Mouse (Mus musculus): ENCODE results near the gene Wdr24.

The Wdr24 gene

DNA sequence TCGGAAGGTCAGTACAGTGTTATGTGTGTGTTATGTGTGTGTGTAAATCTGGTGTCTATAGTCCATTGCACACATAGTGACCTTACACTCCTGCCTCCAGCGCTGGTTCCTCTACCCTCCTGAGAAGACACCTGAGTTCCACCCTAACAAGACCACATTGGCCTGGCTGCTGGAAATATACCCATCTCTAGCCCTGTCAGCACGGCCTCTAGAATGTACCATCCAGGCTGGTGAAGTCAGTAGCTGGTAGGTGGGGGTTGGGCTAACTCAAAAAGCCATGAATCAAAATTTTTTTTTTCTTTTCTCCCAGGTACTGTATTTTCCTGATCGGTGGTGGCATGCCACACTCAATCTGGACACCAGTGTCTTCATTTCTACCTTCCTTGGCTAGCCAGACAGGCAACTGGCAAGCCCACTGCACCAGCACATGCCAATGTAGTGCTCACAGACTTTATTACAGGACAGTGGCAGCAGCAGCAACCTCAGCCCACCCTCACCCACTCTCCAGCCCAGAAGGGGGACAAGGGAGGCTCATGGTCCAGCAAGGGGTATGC lies 6.8 kb downstream of the Wdr24 start:
- intact Hi-C loops (cut with DNase I) = no loop called here

DNA sequence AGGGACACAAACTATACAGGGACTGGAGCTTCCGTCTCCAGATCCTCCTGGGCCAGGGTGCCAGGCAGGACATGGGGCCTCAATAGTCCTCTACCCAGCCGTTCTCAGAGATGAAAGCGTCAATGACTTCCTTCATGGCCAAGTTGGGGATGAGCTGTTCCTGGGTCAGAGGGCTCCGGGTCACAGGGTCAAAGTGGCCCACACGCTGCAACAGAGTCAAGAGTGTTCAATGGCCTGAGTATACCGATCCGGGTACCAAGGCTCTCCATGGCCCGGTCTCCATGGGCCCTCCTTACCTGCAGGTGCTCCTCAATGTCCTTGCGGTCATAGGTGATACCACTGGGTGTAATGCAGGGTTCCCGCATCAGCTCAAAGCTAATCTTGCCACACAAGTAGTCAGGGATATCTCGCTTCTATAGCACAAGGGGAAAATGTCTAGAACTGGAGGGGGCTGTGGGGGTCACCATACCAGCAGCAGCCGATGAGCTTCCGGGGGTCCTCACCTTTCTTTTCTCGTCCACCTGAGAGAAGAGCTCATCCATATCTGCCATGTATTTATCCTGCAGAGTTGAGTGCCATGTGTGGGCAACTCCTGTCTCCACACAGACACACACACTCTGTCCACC lies 7.5 kb downstream of the Wdr24 start:
- intact Hi-C loops (cut with DNase I) = no loop called here

DNA sequence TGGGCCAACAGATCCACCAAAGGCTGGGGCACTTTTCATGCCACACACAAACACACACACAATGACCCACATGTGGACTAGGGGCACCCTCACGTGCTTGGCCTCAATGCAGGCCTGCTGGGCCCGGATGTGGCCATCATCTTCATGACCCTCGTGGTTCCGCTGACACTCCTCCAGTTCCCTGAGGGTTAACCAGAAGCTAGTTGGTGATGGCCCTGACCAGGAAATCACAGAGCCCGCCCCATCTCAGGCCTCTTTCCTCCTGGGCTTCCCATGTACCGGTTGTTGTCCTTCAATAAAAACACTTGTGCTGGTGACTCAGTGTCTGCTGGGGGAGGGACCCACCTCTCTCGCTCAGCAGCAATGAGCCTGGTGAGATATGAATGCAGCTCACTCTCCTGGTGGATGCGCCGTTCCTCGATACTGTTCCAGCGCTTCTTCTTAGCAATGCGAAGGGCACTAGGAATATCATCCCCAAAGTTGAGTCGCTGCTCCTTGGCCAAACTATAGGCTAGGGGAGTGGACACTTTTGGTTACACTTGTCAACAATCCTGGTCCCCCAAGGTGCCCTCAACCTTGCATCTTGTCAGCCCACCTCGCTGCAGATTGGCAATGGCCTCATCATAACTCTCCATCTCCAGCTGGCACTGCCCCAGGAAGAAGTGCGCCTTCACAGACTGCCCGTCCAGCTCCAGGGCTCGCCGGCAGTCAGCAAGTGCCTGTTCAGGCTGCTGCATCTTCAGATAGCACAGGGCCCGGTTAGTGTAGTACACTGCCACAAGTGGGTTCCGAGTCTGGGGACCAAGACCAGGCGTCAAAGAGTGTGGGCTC lies 8.2 kb downstream of the Wdr24 start:
- intact Hi-C loops (cut with DNase I) = no loop called here

DNA sequence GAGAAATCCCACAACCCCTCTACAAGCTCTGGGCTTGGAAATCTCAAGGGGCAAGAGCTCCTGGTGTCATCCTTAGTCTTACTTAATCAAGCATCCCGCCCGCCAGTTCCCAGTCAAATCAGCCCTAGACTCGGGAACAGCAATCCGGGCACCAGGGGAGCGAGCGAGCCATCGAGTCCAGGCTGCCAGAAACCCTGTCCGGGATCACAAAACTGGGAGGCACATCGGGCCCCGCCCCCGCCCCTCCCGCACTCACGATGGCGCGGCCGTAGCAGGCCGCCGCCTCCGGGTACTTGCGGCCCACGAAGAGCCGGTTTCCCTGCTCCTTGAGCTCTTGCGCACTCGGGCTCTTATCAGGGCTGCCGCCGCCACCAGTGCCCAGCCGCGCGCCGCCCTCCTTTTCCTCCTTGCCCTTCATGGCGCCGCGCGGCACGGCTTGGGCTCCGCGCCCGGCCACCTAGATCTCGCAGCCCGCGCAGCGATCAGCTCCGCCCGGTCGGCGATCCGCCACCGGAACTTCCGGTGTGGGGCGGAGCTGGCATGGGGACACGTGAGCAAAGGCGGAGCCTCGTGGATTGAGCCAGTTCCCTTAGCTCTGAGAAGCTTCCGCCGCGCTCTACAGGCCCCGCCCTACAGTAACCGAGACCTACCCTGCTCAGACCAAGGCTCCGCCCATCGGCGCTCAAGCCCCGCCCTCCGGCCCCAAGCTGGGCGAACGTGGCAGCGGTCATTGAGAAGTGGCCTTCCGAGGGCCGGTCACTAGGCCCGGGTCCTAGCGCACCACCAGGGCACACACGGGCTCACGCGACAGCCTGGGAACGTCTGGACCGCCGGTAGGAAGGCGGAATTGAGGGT lies 9.2 kb downstream of the Wdr24 start:
- intact Hi-C loops (cut with DNase I) = no loop called here

DNA sequence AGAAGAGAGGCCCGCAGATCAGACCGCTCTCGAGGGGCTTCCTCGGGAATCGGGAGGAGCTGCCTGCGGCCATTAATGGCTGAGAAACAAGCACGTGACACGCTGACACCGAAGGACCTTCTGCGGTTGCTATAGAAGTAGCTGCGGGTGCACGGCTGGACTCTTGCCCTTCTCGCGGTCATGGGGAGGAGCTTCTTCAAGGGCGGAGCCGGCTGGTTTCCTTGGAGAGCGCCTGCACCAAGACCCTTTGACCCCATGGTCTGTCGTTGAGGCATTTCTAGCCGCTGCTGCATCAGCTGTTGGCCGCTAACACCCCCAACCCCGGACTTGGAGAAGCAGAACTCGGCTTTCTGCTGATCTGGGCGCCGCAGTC lies 9.8 kb downstream of the Wdr24 start, which contains the start of gene Stub1:
TSS of gene Stub1 (minus strand) at position 114 of the 373 bp plus-strand sequence.
- intact Hi-C loops (cut with DNase I) = no loop called here

DNA sequence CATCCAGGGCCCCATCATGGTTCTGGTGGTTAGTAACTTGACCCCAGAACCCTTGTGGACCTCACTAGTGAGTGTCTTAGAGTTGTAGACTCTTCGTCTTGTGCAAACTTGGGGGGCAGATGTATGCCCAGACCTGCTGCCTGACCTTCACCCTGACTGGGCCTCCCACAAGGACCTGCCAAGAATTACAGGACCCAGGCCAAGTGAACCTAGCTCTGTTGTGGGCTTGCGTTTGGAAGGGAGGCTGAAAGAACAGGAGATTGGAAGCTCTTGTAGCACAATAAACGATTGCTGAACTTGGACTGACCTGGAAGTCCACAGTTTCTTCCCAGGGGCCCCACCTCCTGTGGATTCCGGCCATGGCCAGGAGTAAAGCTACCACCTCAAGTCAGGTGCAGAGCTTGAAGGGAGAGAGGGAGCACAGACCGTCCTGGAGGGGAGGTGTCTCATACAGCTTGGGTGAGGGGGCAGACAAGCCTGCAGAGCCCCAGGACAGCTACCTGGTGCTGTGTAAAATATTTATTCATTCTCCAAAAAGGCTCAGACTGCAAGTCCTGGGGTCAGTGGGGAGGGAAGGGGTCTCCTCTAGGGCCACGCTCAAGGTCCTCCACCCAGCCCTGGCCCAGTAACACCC lies 10.7 kb downstream of the Wdr24 start:
- intact Hi-C loops (cut with DNase I) = no loop called here

DNA sequence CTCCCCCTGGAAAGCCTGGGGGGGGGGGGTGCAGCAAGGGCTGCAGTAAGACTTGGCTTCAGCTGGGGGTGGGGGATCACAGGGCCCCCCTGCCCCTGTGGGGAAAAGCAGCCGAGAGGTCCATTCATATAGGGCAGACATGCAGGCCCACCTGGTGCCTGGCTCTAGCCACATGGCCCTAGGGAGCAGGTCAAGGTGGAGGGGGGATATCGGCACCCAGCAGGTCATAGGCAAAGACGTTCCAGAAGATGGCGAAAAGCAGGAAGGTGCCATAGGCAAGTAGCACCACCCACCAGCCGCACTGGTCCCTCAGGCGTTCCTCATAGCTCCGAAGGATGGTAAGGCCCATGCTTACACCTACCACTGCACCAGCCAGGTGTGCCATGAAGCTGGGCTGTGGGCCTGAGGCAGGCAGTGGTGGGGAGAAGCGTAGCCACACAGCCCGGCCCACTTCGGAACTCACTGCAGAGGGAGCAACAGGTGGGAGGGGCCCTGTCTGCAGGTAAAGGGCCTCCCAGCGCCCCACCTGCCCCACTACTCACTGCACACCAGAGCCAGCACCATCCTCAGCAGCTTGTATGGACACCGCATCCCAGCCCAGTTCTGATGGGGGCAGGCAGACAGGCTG lies 11.3 kb downstream of the Wdr24 start:
- intact Hi-C loops (cut with DNase I) = no loop called here

DNA sequence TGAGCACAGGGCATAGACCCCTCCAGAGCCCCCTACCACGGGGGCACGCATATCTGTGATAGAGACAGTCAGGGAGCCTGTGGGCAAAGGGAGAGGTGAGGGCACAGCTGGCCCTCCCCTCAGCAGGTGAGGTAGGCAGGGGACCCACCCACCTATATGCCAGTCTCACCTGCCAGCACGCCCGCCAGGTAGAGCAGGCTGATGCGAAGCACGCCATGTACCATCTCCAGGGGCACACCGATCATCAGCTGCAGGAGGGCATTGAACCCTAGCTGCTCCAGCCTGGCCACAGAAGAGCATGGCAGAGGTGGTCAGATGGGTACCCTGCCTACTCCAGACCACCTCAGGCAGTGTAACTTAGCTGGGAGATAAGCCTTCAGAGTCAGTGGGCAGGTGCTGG lies 11.9 kb downstream of the Wdr24 start:
- intact Hi-C loops (cut with DNase I) = no loop called here

DNA sequence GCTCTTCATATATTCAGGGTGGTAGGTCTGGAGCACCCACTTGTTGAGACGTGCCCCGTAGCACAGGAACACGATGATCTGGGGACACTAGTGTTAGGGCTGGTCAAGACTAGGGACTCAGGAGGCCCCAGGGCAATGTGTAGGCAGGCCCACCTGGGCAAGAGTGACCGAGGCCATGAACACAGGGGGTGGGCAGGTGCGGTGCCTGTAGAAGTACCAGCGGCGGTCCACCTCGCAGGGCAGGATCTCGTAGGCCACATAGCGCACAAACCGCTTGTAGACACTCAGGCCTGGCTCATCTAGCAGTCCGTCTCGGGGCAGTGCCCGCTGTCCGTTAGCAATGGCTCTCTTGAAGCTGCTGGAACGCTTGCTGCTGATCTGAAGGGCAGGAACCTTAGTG lies 12.4 kb downstream of the Wdr24 start:
- intact Hi-C loops (cut with DNase I) = loop anchor here (2.0 kb wide), 1 partner anchor 31 kb away; no protein-coding TSS in a partner anchor

DNA sequence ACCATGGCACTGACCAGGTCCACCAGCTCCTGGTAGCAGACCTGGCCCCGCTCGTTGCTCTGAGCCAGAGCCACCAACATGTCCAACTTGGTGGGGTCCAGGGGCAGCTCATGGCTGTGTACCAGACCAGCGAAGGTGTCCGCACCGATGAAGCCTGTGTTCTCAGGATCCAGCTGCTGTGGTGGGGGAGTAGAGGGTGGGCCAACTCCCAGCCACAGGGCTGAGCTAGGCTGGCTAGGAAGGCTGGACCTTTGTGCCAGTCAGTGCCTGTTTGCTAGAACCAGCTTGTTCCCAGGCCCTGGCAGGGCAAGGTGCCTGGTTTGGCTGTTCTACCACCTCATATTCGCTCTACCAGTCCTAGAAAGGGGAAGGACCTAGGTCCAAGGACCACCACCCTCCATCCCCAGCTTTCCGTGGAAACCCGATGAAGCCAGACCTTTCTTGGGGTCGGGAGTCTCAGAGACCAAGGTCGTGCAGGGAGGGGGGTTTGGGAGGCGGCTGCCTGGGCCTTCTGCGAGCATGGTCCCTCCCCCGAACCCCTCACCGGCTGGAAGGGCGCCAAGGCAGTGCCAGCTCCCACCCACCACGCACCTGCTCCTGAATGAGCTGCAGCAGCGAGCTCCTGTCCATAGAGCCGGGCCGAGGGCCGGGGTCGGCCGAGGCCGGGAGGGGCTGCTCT lies 13.1 kb downstream of the Wdr24 start:
- intact Hi-C loops (cut with DNase I) = loop anchor here (2.0 kb wide), 1 partner anchor 30 kb away; no protein-coding TSS in a partner anchor

DNA sequence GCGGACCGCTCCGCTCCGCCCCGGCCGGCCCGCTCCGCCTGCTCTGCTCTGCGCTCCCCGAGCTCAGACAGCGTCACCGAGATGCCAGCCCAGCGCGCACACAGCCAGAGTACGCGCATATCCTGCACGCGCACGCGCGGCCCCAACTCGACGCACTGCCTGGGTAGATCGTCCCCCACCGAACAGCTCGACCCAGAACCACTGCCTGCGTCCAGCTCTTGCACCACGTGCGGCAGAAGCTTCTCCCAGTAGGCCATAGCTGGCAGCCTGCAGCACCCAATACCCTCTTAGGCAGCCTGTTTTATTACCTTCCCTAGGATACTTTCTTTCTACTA lies 13.6 kb downstream of the Wdr24 start, which contains the start of gene Rhbdl1:
TSS of gene Rhbdl1 (minus strand) at position 220 of the 335 bp plus-strand sequence.
- intact Hi-C loops (cut with DNase I) = loop anchor here (2.0 kb wide), 1 partner anchor 30 kb away; no protein-coding TSS in a partner anchor

DNA sequence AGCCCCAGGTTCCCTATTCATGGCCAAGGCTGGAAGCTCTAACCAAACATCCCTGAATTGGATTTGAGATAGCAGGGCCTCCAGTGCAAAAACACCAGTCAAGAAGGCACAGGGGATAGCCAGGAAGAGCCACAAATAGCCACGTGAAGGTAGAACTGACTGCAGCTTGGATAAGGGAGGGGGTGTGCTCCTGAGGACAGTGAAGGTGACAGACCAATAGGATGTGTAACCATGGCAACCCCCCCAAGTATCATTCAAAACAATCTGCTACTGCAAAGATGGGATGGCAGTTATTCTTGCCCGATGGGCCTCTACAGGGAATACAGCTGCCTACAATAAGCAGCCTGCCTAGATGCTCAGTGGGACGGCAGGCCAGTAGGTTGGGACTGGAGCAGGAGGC lies 14.1 kb downstream of the Wdr24 start:
- intact Hi-C loops (cut with DNase I) = loop anchor here (2.0 kb wide), 1 partner anchor 29 kb away; no protein-coding TSS in a partner anchor

DNA sequence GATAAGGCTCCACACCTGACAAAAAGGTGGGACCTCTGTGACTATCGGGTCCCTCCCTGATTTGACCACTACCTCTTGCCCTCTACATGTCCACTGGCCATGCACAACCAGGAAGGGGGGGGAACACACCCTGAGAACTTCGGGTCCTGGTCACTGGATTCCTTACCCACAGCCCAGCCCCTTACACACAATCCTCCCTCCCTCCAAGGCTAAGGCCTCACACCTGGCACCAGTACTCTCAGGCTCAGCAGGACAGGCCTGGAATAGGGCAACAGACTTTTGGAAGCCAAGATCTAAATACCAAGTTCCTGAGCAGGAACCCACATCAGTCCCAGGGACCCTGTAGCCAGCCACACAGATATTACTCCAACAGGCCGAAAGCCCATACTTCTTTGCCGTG lies 15.5 kb downstream of the Wdr24 start:
- intact Hi-C loops (cut with DNase I) = no loop called here

DNA sequence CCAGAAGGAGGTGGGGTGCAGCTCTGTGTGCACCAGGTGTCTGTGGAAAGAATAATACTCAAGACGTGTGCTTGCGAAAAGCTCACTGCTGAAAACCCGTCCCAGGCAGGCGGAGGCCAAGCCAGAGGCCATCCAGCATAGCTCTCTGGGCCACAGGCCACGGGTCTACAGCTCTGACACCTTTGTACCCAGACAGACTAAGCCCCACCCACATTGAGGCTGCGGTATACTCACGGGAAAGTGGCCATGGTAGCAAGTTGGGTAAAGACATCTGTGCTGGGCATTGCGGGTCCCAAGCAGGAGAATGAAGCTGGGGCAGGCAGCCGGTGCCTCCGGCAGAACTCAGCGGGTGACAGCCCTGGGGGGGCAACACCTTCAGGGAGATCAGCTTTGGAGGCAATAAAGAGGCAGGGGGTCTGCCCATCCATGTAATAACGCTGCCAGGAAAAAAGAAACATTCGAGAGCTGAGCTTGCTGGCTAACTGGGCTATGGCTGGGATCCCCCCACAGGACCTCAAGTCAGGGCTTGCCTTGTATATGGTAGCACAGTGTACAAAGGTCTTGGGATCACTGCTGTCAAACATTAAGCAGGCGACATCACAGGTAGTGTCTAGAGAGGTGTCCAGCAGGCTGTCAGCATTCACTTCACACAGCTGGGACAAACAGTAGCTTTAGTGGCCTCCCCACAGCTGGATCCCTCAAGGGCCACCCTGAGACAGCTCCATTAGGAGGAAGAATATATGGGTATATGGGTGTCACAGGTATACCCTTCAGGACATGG lies 16.2 kb downstream of the Wdr24 start:
- intact Hi-C loops (cut with DNase I) = no loop called here

DNA sequence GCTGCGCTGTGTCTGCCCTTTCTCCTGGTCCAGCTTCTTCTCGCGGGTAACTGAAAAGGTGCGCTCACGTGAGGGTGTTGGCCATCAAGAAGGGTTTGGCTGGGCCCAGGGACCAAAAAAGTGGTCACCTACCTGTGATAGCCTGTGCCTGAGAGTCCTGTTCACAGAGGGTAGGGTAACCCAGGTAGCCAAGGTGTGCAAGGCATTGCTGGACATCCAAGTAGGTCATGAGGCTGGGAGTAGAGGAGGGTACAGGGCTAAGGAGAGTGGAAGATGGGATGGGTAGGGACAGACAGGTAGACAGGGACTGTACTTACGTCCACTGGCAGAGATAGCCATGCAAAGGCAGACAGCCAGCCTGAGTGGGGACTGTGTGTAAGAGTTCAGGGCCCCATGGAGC lies 17.1 kb downstream of the Wdr24 start:
- intact Hi-C loops (cut with DNase I) = no loop called here

DNA sequence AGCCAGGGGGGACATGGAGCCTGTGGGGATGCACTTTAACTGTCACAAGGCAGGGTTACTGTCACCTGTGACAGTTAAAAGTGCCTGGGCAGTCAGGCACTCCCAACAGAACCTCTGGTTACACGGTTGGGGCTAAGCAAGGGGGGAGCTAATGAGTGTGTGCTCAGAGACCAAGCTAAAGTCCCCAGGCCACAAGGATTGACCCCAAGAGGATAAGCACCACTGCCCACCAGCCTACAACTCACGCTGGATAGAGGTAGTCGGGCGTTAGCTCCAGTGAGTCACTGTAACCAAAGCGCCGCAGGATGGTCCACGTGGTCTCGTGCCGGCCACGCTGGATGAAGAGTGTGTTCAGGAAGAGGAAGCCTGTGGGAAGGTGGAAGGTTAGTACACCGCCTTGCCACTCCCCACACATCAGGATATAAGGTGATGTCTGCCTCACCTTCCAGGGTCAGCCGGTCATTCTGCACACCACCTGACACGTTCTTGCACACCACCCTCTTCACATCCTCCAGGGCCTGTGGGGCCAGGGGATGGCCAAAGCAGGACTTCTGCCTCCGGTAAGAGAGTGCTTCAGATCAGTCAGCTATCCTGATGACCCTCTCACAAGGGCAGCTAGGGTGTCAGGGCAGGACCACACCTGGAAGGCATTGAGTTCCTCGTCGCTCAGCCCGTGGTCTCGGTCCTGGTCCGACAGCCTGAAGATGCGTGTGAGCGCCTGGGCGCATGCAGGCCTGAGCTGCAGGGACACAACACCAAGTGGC lies 17.9 kb downstream of the Wdr24 start, which contains the start of gene Gm20683:
TSS of gene Gm20683 (minus strand) at position 647 of the 764 bp plus-strand sequence.
- intact Hi-C loops (cut with DNase I) = no loop called here

DNA sequence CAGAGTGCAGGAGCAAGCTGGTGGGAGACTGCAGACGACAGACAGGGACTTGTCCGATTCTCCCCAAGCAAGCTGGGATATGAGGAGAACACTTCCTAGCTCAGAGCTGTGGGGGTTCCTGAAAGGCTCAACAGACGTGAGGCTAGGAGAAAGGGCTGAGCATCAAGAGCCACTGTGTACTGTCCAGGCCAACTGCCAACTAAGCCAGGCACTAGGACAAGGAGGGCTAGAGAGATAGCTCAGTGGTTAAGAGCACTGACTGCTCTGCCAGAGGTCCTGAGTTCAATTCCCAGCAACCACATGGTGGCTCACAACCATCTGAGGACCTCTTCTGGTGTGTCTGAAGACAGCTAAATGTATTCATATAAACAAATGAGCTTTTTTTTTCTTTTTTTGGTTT lies 19.1 kb downstream of the Wdr24 start:
- intact Hi-C loops (cut with DNase I) = no loop called here

DNA sequence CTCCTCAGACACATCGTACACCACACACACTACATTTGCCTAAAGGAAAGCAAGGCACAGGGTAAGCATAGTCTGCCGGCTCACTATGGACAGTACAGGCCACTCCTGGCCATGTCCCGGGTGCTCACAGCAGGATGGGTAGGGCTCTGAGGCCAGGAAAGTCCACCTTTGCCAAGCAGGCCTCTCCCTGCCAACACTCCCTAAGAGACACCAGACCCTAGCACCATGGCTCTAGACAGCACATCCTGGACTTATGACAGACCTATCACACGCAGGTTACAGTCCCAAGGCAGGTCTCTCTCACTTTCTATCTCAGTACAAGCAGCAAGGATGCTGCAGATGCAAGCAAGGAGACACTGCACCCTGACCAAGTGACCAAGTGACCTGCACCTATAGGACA lies 19.7 kb downstream of the Wdr24 start:
- intact Hi-C loops (cut with DNase I) = no loop called here
